Mouse (Mus musculus) spleen, postnatal 14 days (tissue): Measurements from ENCODE around the gene Cetn4.

Experiments used
- DNase-seq, 2 experiments: peaks; one replicate each; pipeline ENCODE4 v3.0.0; 2021 to 2022; ENCODE audit warnings: low spot score in 2 of 2

Gene Cetn4

DNA sequence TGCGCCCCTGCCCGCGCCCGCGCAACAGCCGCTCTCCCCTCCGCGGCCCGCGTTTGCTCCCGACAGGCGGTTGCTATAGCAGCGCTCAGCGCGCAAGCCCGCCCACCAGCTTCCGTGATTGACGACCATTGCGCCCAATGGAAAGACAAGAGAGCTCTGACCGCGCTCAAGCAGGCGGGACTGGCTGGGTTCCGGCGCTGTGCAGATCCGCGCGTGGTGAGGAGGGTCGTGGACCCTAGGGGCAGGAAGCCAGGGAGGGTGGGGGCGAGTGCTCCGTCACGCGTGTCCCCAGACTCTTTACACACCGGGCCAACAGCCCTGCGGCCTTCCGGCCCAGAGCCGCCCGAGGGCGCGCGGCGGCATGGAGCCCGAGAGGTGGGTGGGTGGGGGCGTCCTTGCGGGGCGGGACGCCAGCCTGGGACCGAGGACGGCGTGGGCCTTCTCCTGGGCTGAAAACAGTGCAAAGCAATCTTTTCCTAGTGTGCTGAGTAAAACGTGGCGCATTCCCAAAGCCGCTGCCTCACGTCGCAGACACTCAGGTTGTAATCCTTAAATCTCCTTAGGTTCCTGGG lies at the start of gene Cetn4, which contains the start of gene Bbs12:
Gene Cetn4 (minus strand): TSS at position 339 of the 572 bp plus-strand sequence.
Gene Bbs12 (plus strand): TSS at position 185 of the 572 bp plus-strand sequence.
- peak; percentile 96 for DNase-seq

DNA sequence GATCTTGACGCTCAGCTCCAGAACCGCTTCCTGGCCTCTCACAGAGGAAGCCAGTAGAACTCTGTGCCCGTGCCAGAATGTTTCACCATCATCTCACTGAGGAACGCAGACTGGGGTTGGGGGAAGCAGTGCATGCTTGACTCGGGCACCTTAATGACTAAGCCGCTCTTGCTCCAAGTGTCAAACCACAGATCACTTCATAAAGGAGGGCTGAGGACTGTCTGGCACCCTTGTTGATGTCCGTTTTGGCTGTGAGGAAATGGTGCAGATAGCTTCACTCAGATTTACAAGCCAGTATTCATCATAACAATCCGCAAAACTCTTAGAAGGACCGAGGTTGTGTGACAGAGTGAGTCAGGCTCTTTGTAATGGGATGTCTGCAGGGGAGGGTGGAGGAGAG lies 48.2 kb upstream of the Cetn4 start:
- DNase-seq: no peak

DNA sequence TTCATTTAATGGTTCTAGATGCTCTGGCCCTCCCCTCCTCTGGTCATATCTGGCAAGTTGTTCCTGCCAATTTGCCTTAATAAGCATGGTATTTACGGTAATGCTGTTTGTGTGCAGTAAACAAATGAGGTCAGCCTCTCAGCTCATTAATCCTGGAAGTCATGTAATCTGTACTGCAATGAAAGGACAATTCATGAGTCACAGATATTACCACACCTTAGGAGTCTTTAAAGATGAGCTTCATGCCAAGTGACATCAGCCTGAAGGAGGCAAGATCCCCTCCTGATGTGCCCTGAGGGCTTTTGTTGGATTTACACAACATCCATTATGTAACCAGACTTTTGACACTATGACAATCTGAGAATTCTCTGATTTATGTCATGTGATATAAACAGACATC lies 42.2 kb upstream of the Cetn4 start:
- DNase-seq: no peak

DNA sequence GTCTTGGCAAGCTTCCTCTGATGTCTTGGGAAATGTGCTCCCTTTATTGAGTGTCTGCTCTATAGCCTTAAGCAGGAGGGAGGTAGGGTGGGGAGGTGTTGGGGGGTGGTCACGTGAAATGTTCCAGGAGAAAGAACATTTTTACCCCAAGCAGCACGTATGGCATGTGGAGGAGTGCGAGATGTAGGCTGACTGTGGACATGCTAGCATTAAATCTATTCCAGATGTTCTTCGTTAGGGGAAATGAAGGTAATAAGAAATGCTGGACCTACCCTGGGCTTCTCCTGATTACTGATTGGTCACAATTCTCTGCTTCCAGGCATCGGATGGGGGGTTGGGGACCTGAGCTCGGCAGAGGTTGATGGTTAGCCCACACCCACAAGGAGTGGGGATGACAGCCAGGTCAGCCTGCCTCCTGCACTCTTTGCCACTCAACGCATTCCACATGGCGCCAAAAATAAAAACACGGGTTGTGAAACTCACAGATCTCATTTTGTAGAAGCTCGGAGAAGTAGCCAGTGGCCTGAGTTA lies 41.5 kb upstream of the Cetn4 start:
- no peak for DNase-seq

DNA sequence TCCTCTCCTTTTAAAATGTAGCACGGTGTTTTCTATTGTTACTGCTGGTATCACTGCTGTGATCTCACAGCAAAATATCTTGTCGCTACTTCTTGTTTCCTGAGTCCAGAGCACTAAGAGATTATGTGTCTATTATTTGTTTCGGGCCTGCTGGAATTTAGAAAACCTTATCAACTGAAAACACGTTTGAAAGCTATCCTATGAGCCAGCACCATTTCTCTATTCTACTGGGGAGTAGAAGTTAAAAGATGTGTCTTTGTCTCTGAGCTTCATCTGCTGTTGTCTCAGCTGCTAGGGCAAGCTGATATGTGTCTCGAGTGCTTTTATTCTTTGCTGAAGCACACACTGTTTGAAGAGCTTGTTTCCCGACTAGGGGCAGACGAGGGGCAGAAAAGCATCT lies 37.9 kb upstream of the Cetn4 start:
- no peak for DNase-seq

DNA sequence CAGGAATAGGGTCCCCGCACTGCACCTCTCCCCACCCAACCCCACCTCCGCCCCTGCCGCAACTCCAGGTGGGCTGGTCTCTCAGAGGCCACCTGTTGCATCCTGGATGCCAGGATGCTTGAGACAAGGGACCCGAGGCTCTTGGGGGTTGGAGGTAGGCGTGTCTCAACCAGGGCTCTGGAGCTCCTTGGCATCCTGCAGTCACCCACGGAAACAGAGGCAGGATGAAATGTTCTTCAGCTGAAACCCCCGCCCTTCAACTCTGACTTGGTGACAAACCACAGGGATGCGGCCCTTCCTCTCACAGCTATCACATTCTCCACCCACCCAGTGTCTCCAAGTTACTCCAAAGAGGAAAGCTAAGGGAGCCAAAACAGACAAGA lies 36.6 kb upstream of the Cetn4 start:
- no peak for DNase-seq

DNA sequence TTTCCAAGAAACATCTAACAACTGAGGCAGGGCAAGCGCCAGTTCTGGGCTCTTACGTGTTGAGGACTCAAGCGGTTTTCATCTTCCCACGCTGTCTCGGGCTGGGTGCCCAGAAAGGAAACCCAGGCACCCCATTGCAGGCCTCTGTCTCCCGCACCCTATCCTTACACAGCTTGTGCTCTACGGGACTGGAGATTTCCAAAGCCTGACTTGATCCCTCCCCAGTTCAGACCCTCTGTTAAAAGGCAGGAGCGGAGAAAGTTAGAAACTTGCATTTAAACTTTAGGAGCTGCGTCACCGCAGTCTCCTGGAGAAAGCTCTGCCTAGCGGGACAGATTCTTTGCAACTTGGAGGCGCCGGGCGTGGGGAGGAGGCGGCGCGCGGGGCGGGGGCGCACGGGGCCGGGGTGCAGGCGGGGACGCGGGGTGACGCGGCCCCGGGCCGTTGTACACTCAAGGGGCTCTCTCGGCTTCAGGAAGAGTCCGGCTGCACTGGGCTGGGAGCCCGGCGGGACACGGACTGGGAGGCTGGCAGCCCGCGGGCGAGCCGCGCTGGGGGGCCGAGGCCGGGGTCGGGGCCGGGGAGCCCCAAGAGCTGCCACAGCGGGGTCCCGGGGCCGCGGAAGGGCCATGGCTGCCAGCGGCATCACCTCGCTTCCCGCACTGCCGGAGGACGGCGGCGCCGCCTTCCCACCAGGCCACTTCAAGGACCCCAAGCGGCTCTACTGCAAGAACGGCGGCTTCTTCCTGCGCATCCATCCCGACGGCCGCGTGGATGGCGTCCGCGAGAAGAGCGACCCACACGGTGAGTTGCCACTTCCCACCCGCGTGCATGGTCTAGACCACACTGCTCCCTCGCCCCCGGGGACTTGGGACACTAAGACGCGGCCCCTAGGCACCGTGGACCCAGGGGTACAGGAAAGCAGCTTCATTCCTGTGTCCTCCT lies 36.0 kb upstream of the Cetn4 start, which contains the start of gene Fgf2:
Gene Fgf2 (plus strand): TSS at position 126 of the 945 bp plus-strand sequence.
- DNase-seq: no peak

DNA sequence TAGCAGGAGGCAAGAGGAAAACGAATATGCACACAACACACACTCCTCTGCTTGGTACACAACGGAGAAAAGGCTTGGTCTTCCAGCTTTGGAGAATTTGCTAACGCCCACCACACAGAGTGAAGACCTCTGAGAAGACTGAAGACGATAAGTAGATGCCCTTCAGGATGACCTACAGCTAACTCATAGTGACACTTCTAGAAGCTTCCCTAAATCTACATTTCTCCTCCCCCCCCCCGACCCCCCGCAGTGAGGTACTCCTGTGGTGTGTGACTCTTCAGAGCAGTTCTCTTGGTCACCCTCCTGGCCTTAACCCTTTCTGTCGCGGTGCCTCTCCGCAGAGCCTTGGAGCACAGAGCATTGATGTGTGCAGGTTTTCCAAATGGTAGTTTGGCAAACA lies 35.2 kb upstream of the Cetn4 start:
- no peak for DNase-seq

DNA sequence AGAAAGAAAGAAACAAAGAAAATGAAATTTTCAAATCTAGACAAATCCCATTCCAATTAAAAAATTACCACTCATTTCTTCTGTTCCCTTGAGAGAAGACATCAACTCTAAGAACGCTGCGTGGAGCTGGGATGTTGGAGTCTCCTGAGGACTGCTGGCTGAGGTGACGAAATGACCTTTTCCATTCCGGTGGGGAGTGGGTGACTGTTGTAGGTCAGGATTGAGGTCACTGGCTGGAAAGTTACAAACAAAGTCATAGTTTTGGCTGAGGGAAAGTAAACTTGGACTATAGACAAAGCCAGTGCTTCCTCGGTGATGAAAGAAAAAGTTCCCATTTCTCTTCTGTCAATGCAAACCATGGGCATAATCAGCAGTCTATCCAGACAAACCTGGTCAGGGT lies 30.3 kb upstream of the Cetn4 start:
- no peak for DNase-seq

DNA sequence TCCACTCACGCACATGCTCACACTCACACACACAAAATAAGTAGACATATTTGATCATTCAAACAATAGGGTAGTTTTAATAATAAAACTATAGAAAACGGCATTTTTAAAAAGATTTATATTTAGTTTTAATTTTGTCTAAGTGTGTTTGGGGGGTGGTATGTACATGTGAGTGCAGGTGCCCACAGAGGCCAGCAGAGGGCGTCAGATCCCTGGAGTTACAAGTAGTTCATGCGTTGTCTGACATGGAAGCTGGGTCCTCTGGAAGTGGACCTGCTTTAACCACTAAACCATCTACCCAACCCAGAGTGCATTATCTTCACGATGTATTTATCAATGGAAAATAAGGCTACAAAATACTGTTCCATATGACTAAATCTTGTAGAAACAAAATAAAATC lies 28.6 kb upstream of the Cetn4 start:
- no peak for DNase-seq

DNA sequence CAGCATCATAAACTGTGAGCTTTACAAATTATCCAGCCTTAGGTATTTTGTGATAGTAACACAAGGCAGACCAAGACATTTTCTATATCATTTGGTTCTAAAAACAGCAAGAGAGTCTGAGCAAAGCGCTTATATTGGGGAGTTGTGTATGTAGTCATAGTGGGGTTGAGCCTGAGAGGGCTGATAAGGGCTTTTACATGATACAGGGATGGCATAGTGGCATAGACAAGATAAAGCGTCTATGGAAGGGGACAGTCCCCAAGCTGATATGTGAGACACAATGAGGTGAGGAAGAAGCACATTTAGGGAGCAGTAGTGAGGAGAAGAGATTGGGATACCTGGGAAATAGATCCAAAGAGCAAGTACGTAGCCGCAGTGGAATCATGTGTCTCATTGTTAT lies 21.5 kb upstream of the Cetn4 start:
- no peak for DNase-seq

DNA sequence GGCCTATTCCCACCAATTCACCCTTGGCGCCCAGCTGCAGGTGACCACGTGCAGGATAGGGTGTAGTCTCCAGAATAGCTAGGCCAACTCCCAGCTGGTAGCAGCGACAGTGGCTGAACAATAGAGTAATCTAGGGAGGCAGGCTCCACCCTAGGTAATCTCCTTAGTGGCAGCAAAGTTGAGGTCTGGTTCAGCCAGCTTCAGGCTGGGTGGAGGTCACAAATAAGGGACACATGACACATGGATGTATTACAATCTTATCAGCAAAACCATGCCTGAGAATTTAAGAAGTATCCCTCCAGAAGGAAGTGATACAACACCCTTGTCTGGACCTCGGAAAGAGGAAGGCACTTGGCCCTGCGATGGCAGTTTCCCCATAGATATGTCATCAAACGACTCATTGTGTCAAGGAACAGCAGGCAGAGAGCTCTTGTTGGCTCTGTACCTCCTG lies 19.5 kb upstream of the Cetn4 start:
- DNase-seq: no peak

DNA sequence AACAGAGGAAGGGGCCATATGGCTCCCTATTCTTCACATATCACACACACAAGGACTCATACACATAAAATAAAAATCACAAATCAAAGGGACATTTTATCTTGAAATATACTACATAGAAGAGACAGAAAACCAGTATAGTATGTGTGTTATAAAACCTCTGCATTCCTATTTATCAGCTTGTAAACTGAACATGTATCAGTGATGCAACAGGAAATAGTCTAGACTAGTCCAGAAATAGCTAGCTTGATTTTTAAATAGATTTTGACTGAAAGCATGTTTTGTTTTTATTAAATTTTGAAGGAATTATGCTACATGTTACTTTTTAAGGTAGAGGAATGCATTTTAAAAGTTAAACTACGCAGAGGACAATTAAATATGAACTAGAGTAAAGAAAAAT lies 17.5 kb upstream of the Cetn4 start:
- no peak for DNase-seq

DNA sequence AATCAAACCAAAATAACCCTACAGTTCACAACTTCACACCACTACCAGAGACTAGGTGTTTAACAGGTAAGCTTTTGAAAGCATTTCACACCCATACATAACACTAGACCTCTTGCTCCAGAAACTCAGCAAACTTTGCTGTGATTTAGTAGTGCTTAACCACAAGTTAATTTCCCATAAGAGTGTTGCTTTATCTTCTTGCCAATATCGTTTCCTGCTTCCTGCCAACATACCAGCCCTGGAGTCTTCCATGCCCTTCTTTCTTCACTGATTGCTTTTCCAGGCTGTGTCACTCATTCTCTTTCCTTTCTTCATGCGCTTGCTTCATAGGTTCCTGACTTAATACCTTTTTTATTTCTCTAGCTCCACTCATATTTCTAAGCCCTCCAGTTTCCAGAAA lies 16.0 kb upstream of the Cetn4 start:
- DNase-seq: no peak

DNA sequence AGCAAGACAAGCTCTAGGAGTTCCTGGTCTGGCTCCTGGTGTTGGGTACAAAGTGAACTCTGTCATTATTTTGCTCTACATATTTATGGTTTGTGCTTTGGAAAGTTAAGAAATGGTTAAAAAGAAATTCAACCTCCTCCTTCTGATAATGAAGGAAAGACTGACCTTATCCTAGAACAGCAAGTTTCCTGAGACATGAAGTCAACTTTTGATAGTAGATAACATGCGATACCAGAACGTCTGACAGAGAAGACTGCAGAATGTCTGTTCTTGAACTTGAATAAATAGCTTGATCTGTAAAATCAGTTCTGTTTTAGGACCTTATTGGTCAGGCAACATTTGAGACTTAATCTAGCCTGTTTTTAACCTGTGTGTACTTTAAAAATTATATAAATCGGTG lies 14.1 kb upstream of the Cetn4 start:
- no peak for DNase-seq

DNA sequence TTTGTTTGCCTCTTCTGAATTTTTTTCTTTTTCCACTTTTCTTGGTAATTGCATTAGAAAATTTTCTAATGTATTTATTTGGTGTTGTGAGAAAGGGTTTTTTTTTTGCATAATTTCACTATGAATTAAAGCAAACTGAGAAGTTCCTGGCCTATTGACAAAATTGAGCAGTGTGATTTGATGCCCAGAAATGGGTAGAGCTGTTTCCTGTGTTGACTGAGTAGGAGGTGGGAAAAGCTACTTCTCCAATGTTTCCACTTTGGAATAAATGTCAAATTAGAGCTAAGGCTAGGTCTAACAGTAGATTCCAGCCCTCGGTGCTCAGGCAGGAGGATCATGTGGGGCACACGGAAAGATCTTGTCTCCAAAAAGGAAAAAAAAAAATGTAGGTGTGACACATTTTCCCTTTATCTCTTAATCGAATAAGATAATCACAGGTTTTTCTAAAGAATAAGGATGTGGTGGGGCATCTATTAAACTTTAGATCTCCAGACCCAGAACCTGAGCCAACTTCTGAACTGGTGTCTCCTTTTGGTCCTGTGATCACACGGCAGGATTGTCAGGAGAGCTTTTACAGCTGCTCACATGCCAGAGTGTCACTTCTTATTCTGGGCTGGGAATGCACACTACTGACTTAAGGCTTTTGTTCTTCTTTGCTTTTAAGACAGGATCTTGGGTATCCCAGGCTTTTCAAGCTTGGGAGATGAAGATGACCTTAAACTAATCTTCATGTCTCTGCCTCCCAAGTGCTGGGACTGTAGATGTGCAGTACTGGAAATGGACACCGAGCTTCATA lies 13.0 kb upstream of the Cetn4 start:
- no peak for DNase-seq

DNA sequence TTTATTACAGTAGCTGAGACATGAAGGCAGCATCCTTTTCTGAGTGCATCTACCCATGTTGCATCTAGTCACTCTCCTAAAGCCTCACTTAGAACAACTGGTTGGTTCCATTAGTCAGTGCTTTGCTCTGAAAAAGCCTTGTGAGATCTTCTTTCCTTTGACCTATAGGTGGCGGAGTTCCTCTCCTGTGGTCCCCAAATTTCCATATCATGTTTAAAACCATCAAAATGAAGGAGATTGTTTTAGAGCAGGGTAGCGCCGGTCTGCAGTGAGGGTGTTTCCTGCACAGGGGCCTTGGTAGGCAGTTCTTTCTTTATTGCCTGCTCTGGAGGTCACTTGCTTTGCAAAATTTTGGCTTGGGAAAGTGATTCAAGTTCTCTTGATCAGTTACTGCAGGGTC lies 11.8 kb upstream of the Cetn4 start:
- no peak for DNase-seq

DNA sequence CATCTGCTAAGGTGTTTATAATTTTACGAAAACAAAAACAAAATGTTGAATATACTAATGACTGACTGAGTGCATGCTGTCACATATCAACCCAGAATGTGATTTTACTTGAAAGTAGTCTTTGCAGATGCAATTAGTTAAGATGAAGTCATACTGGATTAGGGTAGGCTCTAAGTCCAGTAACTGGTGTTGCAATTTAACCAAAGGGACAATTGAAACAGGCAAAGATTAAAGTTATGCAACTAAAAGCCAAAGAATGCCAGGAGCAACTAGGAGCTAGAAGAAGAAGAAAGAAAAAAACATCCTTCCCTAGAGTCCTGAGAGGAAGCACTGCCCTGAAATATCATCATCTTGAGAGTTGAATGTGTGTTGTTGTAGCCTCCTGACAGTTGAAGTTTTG lies 3.7 kb upstream of the Cetn4 start:
- DNase-seq: no peak

DNA sequence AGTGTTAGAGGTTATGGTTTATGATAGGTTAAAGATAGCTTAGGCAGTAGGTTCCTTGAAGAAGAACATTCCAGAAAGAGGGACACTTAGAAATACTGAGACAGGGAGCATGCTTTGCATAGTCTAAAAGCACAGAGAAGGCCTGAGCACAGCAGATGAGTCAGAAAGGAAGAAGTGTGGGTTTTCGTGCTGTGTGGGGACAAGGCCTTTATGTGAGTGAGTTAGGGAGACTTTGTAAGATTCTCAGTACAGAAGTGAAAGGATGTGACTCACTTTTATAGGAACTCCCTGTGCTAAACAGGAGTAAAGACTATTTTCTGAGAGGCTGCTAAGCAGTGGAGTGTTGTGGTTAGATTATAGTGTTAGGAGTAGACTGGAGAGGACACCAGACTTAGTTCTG lies 863 bp upstream of the Cetn4 start:
- no peak for DNase-seq

DNA sequence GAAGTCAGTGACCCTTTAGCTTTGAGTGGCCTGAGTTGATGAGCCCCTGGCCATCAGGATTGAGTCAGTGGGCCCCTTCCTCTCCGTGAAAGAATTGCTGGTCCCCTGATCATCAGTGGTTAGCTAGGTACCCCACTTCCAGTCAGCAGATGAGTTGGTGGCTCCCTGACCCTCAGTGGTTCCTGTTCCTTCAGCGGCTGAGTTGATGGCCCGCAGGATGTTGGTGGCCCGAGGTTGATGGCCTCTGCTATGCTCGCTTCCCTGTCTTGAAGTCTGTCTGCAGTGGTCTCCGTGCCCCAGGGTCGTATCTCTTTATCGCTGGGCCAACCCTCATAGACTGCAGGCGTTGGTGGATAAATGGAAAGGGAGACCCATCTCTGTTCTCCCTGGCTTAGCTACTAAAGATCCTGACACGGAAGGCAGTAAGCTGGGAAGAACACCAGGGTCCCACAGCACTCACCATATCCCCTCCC lies 575 bp downstream of the Cetn4 start:
- no peak for DNase-seq

DNA sequence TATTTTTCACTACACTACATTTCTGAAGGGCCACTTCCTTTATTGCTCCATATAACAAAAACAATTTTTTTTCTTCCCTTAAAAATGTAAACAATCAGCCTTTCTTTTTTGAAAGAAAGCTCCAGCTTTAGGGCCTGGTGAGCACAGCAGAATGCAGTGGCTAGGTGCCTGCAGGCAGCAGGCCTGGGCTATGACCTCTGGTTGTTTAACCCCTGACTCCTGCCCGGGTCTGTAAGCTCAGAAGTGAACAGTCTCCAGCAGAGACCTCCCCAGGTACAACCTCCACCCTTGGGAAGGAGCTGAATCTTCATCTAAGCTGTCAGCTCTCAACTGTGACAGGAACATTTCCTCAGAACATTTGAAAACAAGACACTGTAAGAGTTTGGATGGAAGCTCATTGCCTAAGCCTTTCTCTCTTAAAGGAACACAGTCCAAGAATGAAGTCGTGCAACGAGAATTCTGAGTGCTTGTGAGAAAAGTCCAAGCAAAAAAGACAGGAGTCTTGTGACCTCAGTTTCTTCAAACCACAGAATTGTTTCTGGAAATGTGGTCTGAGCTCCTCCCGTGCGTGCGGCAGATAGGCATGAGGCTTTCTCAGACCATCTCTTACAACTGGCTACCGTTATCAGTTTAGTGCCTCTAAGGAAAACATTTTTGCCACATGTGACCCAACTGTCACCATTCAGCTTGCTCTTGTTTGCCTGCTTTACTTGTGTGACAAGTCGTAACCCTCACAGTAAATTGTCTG lies 8.9 kb downstream of the Cetn4 start:
- DNase-seq: no peak
